Mouse (Mus musculus): Measurements from ENCODE around the gene Lgr5.

DNA sequence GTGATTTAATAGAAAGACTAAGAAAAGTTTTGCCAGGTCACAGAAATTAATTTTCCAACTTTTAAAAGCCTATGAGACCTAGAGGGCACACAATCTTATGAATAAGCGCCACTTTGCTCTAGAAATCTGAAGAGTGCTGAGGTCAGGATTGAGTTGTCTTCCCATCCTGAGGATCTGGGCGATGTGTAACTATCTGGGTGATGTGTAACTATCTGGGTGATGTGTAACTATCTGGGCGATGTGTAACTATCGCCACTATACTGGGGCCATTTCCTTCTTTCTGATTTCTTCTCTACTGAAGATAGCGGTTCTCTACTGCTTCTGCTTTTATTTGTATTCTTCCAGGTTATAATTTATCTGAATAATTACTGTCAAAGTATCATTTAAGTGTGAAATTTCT lies 76.6 kb downstream of the Lgr5 start:
- TF ChIP-seq CTCF (IDR thresholded peaks at IDR 0.05; ENCODE audit: low read depth, low read length): no peak
- no peak for TF ChIP-seq POLR2A (IDR thresholded peaks at IDR 0.05; ENCODE audit: extremely low read depth, insufficient read depth, low read length)

Measured in liver, adult 2 months (tissue).